Mouse (Mus musculus) brain, embryonic 14.5 days (tissue): Measurements from ENCODE around the gene Grhpr.
"Not testable (repeated sequence)": the region's sequence is repeated elsewhere in the genome, so short reads cannot be mapped to it uniquely, and the experiment has no call there.

ENCODE experiments used
- CTCF ChIP-seq: fragments of 200-500 bp; IDR thresholded peaks from 2 replicates; pipeline ENCODE4 v1.5.1; 2012; ENCODE audit warnings: inconsistent platforms, mild to moderate bottlenecking, moderate library complexity, borderline replicate concordance; ENCODE audit not compliant: insufficient read depth, insufficient read length; ENCODE audit errors: extremely low read depth
- POLR2A ChIP-seq: fragments of 200-500 bp; IDR thresholded peaks from 2 replicates; pipeline ENCODE4 v1.6.1; 2012; ENCODE audit warnings: mild to moderate bottlenecking, inconsistent platforms, borderline replicate concordance; ENCODE audit not compliant: poor library complexity, insufficient read depth, insufficient read length, severe bottlenecking; ENCODE audit errors: extremely low read depth

DNA sequence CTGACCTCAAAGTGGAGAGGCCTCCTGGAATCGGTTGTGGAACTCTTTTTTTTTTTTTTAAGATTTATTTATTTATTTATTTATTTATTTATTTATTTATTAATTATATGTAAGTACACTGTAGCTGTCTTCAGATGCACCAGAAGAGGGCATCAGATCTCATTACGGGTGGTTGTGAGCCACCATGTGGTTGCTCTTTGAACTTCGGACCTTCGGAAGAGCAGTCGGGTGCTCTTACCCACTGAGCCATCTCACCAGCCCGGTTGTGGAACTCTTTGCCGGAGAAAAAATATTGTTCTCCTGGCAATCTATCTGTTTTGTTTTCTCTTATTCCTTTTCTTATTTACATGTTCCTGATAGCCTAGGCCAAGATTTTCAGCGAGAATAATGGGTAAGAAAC is 57.7 kb downstream of the Grhpr start:
- TF ChIP-seq CTCF: peak; percentile 1; the same call in 1 of the 2 replicates
- TF ChIP-seq POLR2A: not testable (repeated sequence)
